Mouse (Mus musculus): Measurements from ENCODE around the gene Ulk4.

DNA sequence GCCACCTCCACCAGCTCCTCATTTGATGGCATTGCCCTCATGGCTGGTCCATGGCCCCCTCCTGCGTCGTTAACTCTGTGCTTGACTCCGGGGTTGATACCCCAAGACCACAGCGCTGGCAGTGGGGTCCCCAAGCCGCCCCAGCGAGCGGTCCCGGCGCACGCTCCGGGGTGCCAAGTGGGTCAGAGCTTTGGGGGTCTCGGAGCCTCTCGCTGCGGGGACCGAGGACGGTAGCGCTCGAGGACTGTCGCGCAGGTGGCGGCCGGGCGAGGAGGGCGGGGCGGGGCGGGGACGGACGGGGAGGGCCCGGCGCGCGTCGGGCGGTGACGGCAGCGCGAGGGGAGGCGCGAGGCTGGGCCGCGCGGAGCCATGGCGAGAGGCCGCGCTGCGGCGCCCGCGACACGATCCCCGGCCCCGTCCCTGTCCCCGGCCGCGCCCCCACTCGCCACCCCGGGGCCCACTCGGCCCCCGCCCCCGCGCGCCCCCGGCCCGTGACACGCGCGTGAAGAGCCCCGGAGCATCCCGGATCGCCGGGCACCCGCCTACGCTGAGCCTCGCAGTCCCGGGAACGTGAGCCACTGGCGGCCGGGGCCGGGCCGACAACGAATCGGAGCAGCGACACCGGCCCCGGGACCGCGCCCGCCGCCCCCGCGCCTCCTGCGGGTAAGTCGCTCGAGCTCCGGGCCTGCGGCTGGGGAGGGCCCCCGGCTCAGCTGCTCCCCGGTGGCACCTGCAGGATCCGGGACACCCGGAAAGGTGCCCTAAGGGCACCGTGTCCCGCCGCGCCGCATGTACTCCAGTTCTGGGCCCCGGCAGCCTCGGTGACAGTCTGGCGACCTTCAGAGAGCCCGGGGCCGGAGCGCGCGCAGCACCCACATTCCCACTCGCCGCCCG is 20.4 kb upstream of the Ulk4 start, which contains the start of gene Trak1:
- TF ChIP-seq POLR2A (IDR thresholded peaks at IDR 0.05; ENCODE audit: low read depth, low read length): peak; percentile 65
- no peak for TF ChIP-seq CTCF (IDR thresholded peaks at IDR 0.05; ENCODE audit: borderline replicate concordance, insufficient read depth, low read length)
